Mouse (Mus musculus) limb, embryonic 14.5 days (tissue): ENCODE data around the gene St3gal5. TPM values are rescaled to one million over a fixed set of nuclear protein-coding genes. Genes with fewer than 3 reads are reported as not detected.

Experiments used
- ATAC-seq: fragments of 200-750 bp; cut with Nextera tagmentation; 2 replicates; pipeline ENCODE4 v1.8.0; 2017; ENCODE audit warnings: low read depth, moderate number of reproducible peaks, moderate TSS enrichment; ENCODE audit not compliant: low FRiP score
- DNase-seq: peaks from one replicate; pipeline ENCODE4 v3.0.0-alpha.2; 2015; ENCODE audit warnings: low spot score
- H3K27ac ChIP-seq: fragments of 300-500 bp; sonication (generic); replicated peaks from 2 replicates; pipeline ENCODE4 v1.5.1; 2014; ENCODE audit warnings: low read depth, mild to moderate bottlenecking, low read length, moderate library complexity, mixed read lengths
- H3K27me3 ChIP-seq: fragments of 300-500 bp; sonication (generic); 2 replicates; pipeline ENCODE4 v1.6.1; 2014; ENCODE audit warnings: low read length, mixed read lengths; ENCODE audit not compliant: control insufficient read depth, insufficient read depth
- H3K36me3 ChIP-seq: fragments of 300-500 bp; sonication (generic); 2 replicates; pipeline ENCODE4 v1.6.1; 2014; ENCODE audit warnings: mild to moderate bottlenecking, low read length, moderate library complexity, mixed read lengths; ENCODE audit not compliant: control insufficient read depth, insufficient read depth
- H3K4me1 ChIP-seq: fragments of 300-500 bp; sonication (generic); 2 replicates; pipeline ENCODE4 v1.6.1; 2014; ENCODE audit warnings: antibody characterized with exemption, low read length, mixed read lengths; ENCODE audit not compliant: control insufficient read depth, insufficient read depth
- H3K4me2 ChIP-seq: fragments of 300-500 bp; sonication (generic); replicated peaks from 2 replicates; pipeline ENCODE4 v1.6.1; 2014; ENCODE audit warnings: low read depth, mild to moderate bottlenecking, low read length, moderate library complexity; ENCODE audit not compliant: severe bottlenecking
- H3K4me3 ChIP-seq: fragments of 300-500 bp; sonication (generic); replicated peaks from 2 replicates; pipeline ENCODE4 v1.5.1; 2014; ENCODE audit warnings: low read length
- H3K9ac ChIP-seq: fragments of 300-500 bp; sonication (generic); 2 replicates; pipeline ENCODE4 v1.6.1; 2014; ENCODE audit warnings: mild to moderate bottlenecking, low read depth, low read length, moderate library complexity; ENCODE audit not compliant: severe bottlenecking
- H3K9me3 ChIP-seq: fragments of 300-500 bp; sonication (generic); 2 replicates; pipeline ENCODE4 v1.6.1; 2016; ENCODE audit warnings: low read length; ENCODE audit not compliant: control insufficient read depth
- POLR2A ChIP-seq: fragments of 200-500 bp; IDR thresholded peaks from 2 replicates; pipeline ENCODE4 v1.8.0; 2012; ENCODE audit warnings: inconsistent platforms, mild to moderate bottlenecking, moderate library complexity, borderline replicate concordance; ENCODE audit not compliant: insufficient read depth, insufficient read length; ENCODE audit errors: extremely low read depth
- WGBS: fragments of 180-500 bp; shearing (Covaris S2); extraction: QIAGEN DNeasy Blood & Tissue Kit; methylation state at CpG from one replicate; pipeline ENCODE4 v1.1.7; 2014; 5-methylcytosine and 5-hydroxymethylcytosine counted together
- polyA plus RNA-seq, 2 experiments: library from polyadenylated mRNA; depleted of rRNA in 1 of 2; stranded (reverse) in 1 of 2; unstranded in 1 of 2; fragments of >200 nt; fragmentation: Nextera tagmentation in 1 of 2; extraction: Ambion mirVana in 1 of 2; gene quantifications; 2 replicates each; pipeline versions ENCODE4 v1.2.1 to v1.2.3; 2012 to 2014

The St3gal5 gene
- polyA plus RNA-seq, 2 experiments, result 26.1 to 30.3 TPM

GRCm38 (mm10) chr6:72176004-72176403, 78.6 kb downstream of the St3gal5 start:
- H3K27me3 ChIP-seq, result no peaks in the 10 kb centered on the region
- ATAC-seq (no peak), DNase-seq (no peak)
- WGBS, result 77% methylated on average over 5 of the region's 5 CpGs
- H3K9ac ChIP-seq, result no peak overlapping the region
- H3K9me3 ChIP-seq, result no peaks in the 10 kb centered on the region
- TF ChIP-seq POLR2A, result no peak
- no peak overlapping the region for H3K4me2 ChIP-seq
- no peak overlapping the region for H3K27ac ChIP-seq
- no peaks in the 10 kb centered on the region for H3K4me1 ChIP-seq
- H3K4me3 ChIP-seq, result no peak overlapping the region
- H3K36me3 ChIP-seq, result no peaks in the 10 kb centered on the region

GRCm38 (mm10) chr6:72177417-72177816, 80.0 kb downstream of the St3gal5 start:
- H3K4me2 ChIP-seq, result no peak overlapping the region
- H3K27ac ChIP-seq, result no peak overlapping the region
- no peaks in the 10 kb centered on the region for H3K36me3 ChIP-seq
- no peak overlapping the region for H3K4me3 ChIP-seq
- H3K9ac ChIP-seq, result no peak overlapping the region
- ATAC-seq, result no peak
- H3K9me3 ChIP-seq, result no peaks in the 10 kb centered on the region
- TF ChIP-seq POLR2A, result no peak
- DNase-seq, result no peak
- H3K4me1 ChIP-seq, result no peaks in the 10 kb centered on the region
- H3K27me3 ChIP-seq, result no peaks in the 10 kb centered on the region
- WGBS, result 71% methylated on average over 3 of the region's 3 CpGs

- ATAC-seq (no peak), DNase-seq (no peak)
- Histone ChIP-seq H3K4me2 (no peak overlapping the region), H3K9ac (no peak overlapping the region), H3K36me3 (no peaks in the 10 kb centered on the region), H3K4me3 (no peak overlapping the region), H3K4me1 (no peaks in the 10 kb centered on the region), H3K9me3 (no peaks in the 10 kb centered on the region), H3K27ac (no peak overlapping the region), H3K27me3 (no peaks in the 10 kb centered on the region)
- 85% methylated on average over 3 of the region's 3 CpGs for WGBS
- TF ChIP-seq POLR2A, result no peak
These were observed 81.6 kb downstream of the St3gal5 start for GRCm38 (mm10) chr6:72179006-72179405.

GRCm38 (mm10) chr6:72179562-72180502, 82.4 kb downstream of the St3gal5 start:
- no peak overlapping the region for H3K9ac ChIP-seq
- H3K27me3 ChIP-seq, result no peaks in the 10 kb centered on the region
- no peak overlapping the region for H3K4me2 ChIP-seq
- no peak overlapping the region for H3K4me3 ChIP-seq
- H3K36me3 ChIP-seq, result no peaks in the 10 kb centered on the region
- ATAC-seq (no peak), DNase-seq (no peak)
- no peaks in the 10 kb centered on the region for H3K4me1 ChIP-seq
- H3K27ac ChIP-seq, result no peak overlapping the region
- no peaks in the 10 kb centered on the region for H3K9me3 ChIP-seq
- no peak for TF ChIP-seq POLR2A
- WGBS, result 70% methylated on average over 12 of the region's 12 CpGs

GRCm38 (mm10) chr6:72184576-72184975, 87.2 kb downstream of the St3gal5 start:
- H3K9me3 ChIP-seq, result no peaks in the 10 kb centered on the region
- ATAC-seq, result no peak
- H3K9ac ChIP-seq, result no peak overlapping the region
- DNase-seq, result no peak
- no peak overlapping the region for H3K4me2 ChIP-seq
- no peaks in the 10 kb centered on the region for H3K36me3 ChIP-seq
- peaks cover 18% of the 10 kb centered on the region for H3K4me1 ChIP-seq
- no peak overlapping the region for H3K27ac ChIP-seq
- 89% methylated on average over 5 of the region's 5 CpGs for WGBS
- no peak overlapping the region for H3K4me3 ChIP-seq
- no peak for TF ChIP-seq POLR2A
- no peaks in the 10 kb centered on the region for H3K27me3 ChIP-seq
